Mouse (Mus musculus) CD4-positive helper T cell, adult 2 months (primary cell): ENCODE data around the gene Polg2.
"Not testable (repeated sequence)": the region's sequence is repeated elsewhere in the genome, so short reads cannot be mapped to it uniquely, and the experiment has no call there.

Source experiments
- DNase-seq: peaks from one replicate; pipeline ENCODE4 v3.0.0-alpha.2; 2012; ENCODE audit warnings: low read depth, missing footprints, low spot score

Gene Polg2

GRCm38 (mm10) chr11:106762139-106762799, 17.1 kb downstream of the Polg2 start:
- DNase-seq: peak; percentile 72

DNA sequence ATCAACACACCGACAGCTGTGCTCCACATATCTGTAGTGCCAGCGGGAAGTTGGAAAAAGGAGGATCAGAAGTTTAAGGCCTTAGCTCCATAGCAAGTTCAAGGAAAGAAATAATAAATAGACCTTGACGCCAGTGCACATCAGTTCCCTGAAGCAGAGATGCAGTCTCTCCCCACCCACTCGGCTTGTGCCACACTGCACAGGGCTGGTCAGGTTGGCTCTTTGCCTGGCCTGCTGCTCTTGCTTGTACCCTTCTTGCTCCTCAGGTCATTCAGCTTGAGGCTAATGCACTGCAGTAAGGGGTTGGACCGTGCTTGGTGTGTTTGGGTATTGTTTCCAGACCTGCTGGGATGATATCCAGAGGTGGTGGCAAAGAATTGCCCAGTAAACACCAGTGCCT, 18.8 kb downstream of the Polg2 start:
- no peak for DNase-seq

- no peak for DNase-seq
Observed at GRCm38 (mm10) chr11:106759028-106759427, 20.3 kb downstream of the Polg2 start.

GRCm38 (mm10) chr11:106755583-106755982, 23.8 kb downstream of the Polg2 start:
- no peak for DNase-seq

GRCm38 (mm10) chr11:106753314-106753713, 26.0 kb downstream of the Polg2 start:
- no peak for DNase-seq

- peak; percentile 88 for DNase-seq
Observed at GRCm38 (mm10) chr11:106752103-106752502, 27.2 kb downstream of the Polg2 start.

- DNase-seq: peak; percentile 80
Observed at GRCm38 (mm10) chr11:106751039-106752018, 28.0 kb downstream of the Polg2 start, which contains the start of gene Milr1. TSS of gene Milr1 (plus strand) at chr11:106751226.

GRCm38 (mm10) chr11:106750121-106750751, 29.1 kb downstream of the Polg2 start, which contains the start of gene Pecam1:
TSS of gene Pecam1 (minus strand) at chr11:106750628.
- peak; percentile 91 for DNase-seq

DNA sequence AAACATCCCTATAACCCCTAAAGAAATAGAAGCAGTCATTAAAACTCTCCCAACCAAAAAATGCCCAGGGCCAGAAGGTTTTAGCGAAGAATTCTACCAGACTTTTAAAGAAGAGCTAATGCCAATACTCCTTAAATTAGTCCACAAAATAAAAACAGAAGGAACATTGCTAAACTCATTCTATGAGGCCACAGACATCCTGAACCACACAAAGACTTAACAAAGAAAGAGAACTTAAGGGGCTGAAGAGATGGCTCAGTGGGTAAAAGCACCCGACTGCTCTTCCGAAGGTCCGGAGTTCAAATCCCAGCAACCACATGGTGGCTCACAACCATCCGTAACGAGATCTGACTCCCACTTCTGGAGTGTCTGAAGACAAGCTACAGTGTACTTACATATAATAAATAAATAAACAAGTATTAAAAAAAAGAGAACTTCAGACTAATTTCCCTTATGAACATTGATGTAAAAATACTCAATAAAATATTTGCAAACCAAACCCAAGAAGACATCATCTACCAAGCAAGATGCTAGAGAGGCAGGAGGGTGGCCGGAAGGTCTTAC, 29.7 kb downstream of the Polg2 start:
- not testable (repeated sequence) for DNase-seq

DNA sequence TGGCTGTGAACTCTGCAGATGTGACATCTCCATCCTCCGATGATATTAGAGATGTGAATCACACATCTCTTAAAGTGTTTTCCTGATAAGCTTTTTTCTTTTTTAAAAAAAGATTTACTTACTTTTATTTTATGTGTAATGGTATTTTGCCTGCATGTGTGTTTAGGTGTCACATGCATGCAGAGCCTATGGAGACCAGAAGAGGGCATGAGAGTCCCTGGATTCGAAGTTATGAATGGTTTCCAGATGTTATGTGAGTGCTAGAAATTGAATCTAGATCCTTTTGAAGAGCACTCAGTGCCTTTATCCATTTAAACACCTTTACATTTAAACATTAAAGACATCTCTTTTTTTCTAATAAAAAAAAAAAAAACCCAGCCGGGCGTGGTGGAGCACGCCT, 34.4 kb downstream of the Polg2 start:
- peak; percentile 49 for DNase-seq

DNA sequence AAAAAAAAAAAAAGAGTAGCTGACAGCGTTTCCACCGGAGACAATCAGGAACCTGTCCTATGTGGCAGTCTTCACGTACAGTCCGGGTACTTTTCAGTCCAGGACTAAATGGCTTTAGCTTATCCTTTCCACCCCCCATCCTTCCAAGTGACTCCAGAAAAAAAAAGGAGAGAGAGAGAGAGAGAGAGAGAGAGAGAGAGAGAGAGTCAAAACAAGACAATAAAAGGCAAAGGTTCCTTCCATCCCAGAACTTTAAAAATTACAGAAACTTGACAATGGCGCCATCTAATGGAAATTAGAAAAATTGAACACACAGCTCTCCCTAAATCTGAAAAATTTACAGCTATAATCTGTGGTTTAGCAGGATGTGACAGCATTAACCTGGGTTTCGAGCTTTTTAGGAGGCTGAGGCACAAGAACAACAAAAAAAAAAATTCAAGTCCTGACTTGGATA, 36.9 kb downstream of the Polg2 start:
- peak; percentile 79 for DNase-seq

DNA sequence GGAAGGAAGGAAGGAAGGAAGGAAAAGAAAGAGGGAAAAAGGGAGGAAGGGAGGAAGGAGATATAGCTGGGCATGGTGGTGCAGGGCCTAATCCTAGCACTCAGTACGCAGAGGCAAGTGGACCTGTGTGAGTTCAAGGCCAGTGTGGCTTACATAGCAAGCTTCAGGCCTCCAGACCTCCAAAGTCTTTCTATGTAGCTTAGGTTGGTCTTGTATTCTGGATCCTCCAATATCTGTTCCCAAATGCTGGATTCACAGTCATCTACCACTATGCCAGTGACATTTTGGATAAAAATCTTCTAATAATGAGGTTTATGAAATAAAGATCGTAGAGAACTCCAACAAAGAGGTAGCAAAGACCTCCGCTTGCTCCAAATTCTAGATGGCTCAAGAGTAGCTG, 37.5 kb downstream of the Polg2 start:
- DNase-seq: no peak

DNA sequence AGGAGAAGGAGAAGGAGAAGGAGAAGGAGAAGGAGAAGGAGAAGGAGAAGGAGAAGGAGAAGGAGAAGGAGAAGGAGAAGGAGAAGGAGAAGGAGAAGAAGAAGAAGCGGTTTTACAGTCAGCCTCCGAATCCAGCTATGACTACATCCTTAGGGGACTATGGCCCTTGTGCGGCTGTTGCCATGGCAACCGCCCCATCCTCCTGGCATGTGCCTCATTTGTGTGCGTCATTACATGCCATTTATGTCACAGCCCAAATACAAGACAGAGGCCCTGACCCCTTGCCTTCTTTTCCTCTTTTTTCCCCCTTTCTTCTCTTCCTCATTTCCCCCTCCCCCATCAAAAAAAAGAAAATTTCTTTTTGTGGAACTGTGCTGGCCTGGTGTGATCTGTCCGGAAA, 38.1 kb downstream of the Polg2 start:
- DNase-seq: peak; percentile 71

- DNase-seq: not testable (repeated sequence)
Observed at GRCm38 (mm10) chr11:106740724-106741123, 38.6 kb downstream of the Polg2 start.

- DNase-seq: no peak
Observed at GRCm38 (mm10) chr11:106739116-106739515, 40.2 kb downstream of the Polg2 start.

- DNase-seq: no peak
Observed at GRCm38 (mm10) chr11:106737178-106737621, 42.1 kb downstream of the Polg2 start.

- DNase-seq: no peak
Observed at GRCm38 (mm10) chr11:106736614-106737013, 42.7 kb downstream of the Polg2 start.

DNA sequence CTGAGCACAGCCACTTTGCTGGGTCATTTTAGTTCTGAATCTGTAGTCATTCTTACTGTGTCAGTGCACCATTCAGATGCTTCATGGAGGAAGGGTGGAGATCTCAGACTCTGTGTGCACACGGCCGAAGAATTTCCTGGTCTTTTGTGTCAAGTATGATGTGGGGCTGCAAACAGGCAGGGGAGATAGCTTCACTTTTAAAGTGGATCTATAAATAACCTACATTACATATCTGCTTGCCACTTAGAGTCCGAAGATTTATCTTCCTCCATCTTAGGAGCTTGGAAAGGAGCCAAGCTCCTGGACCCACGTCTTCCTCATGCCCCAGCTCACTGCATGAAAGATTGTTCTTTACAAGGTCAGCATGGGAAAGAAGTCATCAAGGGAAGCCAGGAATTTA, 48.6 kb downstream of the Polg2 start:
- no peak for DNase-seq

DNA sequence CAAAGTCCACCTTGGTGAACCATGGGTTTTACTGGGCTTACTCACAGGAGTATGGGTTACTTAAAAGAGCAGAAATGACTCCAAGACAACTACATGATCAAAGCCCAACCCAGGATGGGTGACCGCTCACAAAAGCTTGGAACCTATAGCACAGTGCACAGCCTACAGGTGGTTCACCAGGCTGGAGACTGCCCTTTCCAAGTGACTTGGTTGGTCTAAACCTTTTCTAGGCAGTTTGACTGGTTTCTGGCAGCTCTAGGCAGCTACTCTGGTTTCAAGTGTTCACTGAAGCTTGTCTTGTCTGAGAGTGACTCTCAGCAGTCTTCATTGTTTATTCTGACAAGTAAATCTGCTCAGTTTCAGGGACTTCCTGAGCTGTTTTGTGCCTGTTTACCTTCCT, 49.7 kb downstream of the Polg2 start:
- no peak for DNase-seq

GRCm38 (mm10) chr11:106728402-106729366, 50.7 kb downstream of the Polg2 start:
- no peak for DNase-seq
